Mouse (Mus musculus): ENCODE data around the gene Spata45. TPM values are rescaled to one million over a fixed set of nuclear protein-coding genes. Genes with fewer than 3 reads are reported as not detected.
A peak's percentile ranks its signal among the peaks of the same experiment; 100 is the strongest.

The Spata45 gene
- polyA plus RNA-seq, 1 experiment from 2014 or later: not detected

- ATAC-seq: peak; percentile 54
Measured at GRCm38 (mm10) chr1:191062241-191062780, 25.9 kb downstream of the Spata45 start.

GRCm38 (mm10) chr1:191062781-191063485 lies 26.5 kb downstream of the Spata45 start, which contains the start of the genes Tatdn3 and Nsl1:
Gene Tatdn3, minus strand, starts transcription at chr1:191062932.
Gene Nsl1, plus strand, starts transcription at chr1:191063012.
- TF ChIP-seq CTCF (IDR thresholded peaks at IDR 0.05): no peak
- ATAC-seq (peak; percentile 87), DNase-seq (ENCODE audit: low read depth, low spot score) (no peak)
- ChIA-PET POLR2A (interaction anchor here (0.7 to 2.2 kb wide), 4 partner anchors 14 to 118 kb away, joined by 3 to 5 read pairs (median 4); no protein-coding TSS in a partner anchor), CTCF (interaction anchor here (0.9 to 3.0 kb wide), 5 partner anchors 10 to 118 kb away, joined by 3 to 11 read pairs (median 4); no protein-coding TSS in a partner anchor)
- in situ Hi-C loops (cut with MboI; ENCODE audit: low pct_unique_long_range_greater_than_20kb): loop anchor here (5.0 kb wide), 2 partner anchors 56 to 121 kb away; no protein-coding TSS in a partner anchor
- H3K27me3 ChIP-seq: no peaks in the 10 kb centered on the region

More at GRCm38 (mm10) chr1:191062241-191062780, 25.9 kb downstream of the Spata45 start:
- TF ChIP-seq CTCF (IDR thresholded peaks at IDR 0.05): no peak
- in situ Hi-C loops (cut with MboI; ENCODE audit: low pct_unique_long_range_greater_than_20kb): loop anchor here (5.0 kb wide), 2 partner anchors 55 to 120 kb away; no protein-coding TSS in a partner anchor
- POLR2A ChIA-PET: interaction anchor here (0.7 to 2.2 kb wide), 4 partner anchors 13 to 117 kb away, joined by 3 to 5 read pairs (median 4); no protein-coding TSS in a partner anchor
- CTCF ChIA-PET: interaction anchor here (0.6 to 3.0 kb wide), 5 partner anchors 9 to 118 kb away, joined by 3 to 11 read pairs (median 4); no protein-coding TSS in a partner anchor
- no peak for DNase-seq (ENCODE audit: low read depth, low spot score)
- H3K27me3 ChIP-seq: no peaks in the 10 kb centered on the region

- DNase-seq (ENCODE audit: low read depth, low spot score) (no peak), ATAC-seq (no peak)
- H3K27me3 ChIP-seq: no peaks in the 10 kb centered on the region
- TF ChIP-seq CTCF (IDR thresholded peaks at IDR 0.05): no peak
- POLR2A ChIA-PET: interaction anchor here (1.0 to 2.2 kb wide), 2 partner anchors 15 to 119 kb away, joined by 3 to 5 read pairs; no protein-coding TSS in a partner anchor
- CTCF ChIA-PET: interaction anchor here (1.7 to 3.0 kb wide), 4 partner anchors 10 to 119 kb away, joined by 3 to 11 read pairs (median 6); no protein-coding TSS in a partner anchor
- in situ Hi-C loops (cut with MboI; ENCODE audit: low pct_unique_long_range_greater_than_20kb): loop anchor here (5.0 kb wide), 2 partner anchors 56 to 121 kb away; no protein-coding TSS in a partner anchor
Measured at GRCm38 (mm10) chr1:191063700-191064099, 27.3 kb downstream of the Spata45 start.

DNA sequence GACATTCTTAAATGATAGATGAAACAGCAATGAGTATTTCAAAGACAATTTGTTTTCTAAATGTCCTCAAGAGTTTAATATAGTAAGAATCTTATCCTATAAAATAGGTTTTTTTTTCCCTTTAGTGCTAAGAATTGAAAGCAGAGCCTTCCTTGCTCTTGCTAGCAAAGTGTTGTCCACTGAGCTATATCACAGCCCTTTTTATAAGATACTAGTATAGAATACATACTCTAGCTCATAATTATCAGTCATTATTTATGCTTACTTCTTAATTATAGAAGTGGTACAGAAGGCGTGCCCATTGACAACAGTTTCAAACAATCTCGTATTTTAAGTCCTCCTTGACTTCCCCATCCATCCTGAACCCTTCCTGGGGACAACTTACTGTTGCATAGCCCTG lies 28.1 kb downstream of the Spata45 start:
- no peaks in the 10 kb centered on the region for H3K27me3 ChIP-seq
- no peak for TF ChIP-seq CTCF (IDR thresholded peaks at IDR 0.05)
- in situ Hi-C loops (cut with MboI; ENCODE audit: low pct_unique_long_range_greater_than_20kb): loop anchor here (5.0 kb wide), 2 partner anchors 57 to 122 kb away; no protein-coding TSS in a partner anchor
- ATAC-seq (no peak), DNase-seq (ENCODE audit: low read depth, low spot score) (no peak)
- ChIA-PET CTCF (interaction anchor here (1.7 kb wide), 2 partner anchors 20 to 108 kb away, joined by 3 to 4 read pairs; no protein-coding TSS in a partner anchor), POLR2A (interaction anchor here (1.4 kb wide), 1 partner anchor 41 kb away, joined by 3 read pairs; no protein-coding TSS in a partner anchor)

- DNase-seq (ENCODE audit: low read depth, low spot score): no peak
- H3K27me3 ChIP-seq: no peaks in the 10 kb centered on the region
- CTCF ChIA-PET: interaction anchor here (1.7 kb wide), 1 partner anchor 19 kb away, joined by 4 read pairs; no protein-coding TSS in a partner anchor
- POLR2A ChIA-PET: interaction anchor here (1.4 kb wide), 1 partner anchor 42 kb away, joined by 3 read pairs; no protein-coding TSS in a partner anchor
- in situ Hi-C loops (cut with MboI; ENCODE audit: low pct_unique_long_range_greater_than_20kb): no loop called here
- no peak for TF ChIP-seq CTCF (IDR thresholded peaks at IDR 0.05)
- no peak for ATAC-seq
Measured at GRCm38 (mm10) chr1:191065188-191065587, 28.7 kb downstream of the Spata45 start.

DNA sequence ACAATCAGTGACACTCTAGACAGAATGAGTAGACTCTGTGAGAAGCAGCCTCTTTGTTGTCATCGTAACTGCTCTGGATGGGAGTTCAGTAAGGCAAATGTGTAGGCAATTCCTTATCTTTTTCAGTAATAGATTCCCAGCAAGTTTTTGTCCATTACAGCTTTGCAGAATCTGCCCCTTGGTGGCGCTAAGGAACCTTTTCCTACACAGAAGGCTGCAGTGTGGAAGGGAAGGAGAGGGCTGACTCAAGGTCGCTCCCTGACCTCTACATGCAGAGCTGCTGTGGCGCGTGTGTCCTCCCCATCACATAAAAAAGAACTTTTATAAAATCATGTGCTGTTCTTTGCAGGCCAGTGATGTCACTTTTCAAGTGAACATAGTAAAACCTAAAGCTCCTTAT lies 31.9 kb downstream of the Spata45 start:
- in situ Hi-C loops (cut with MboI; ENCODE audit: low pct_unique_long_range_greater_than_20kb): no loop called here
- peak; percentile 60 for TF ChIP-seq CTCF (IDR thresholded peaks at IDR 0.05)
- H3K27me3 ChIP-seq: no peaks in the 10 kb centered on the region
- POLR2A ChIA-PET: no interaction called here
- ATAC-seq: no peak
- CTCF ChIA-PET: interaction anchor here (0.8 to 1.2 kb wide), 6 partner anchors 9 to 232 kb away, joined by 3 to 4 read pairs (median 3); no protein-coding TSS in a partner anchor
- no peak for DNase-seq (ENCODE audit: low read depth, low spot score)

- no peaks in the 10 kb centered on the region for H3K27me3 ChIP-seq
- POLR2A ChIA-PET: no interaction called here
- in situ Hi-C loops (cut with MboI; ENCODE audit: low pct_unique_long_range_greater_than_20kb): no loop called here
- no peak for DNase-seq (ENCODE audit: low read depth, low spot score)
- TF ChIP-seq CTCF (IDR thresholded peaks at IDR 0.05): no peak
- CTCF ChIA-PET: no interaction called here
- ATAC-seq: no peak
Measured at GRCm38 (mm10) chr1:191070259-191070658, 33.8 kb downstream of the Spata45 start.

- ChIA-PET POLR2A (no interaction called here), CTCF (interaction anchor here (0.9 to 1.4 kb wide), 2 partner anchors 9 to 127 kb away, joined by 3 read pairs; no protein-coding TSS in a partner anchor)
Measured at GRCm38 (mm10) chr1:191071613-191072012, 35.2 kb downstream of the Spata45 start.

GRCm38 (mm10) chr1:191072329-191072913 lies 36.0 kb downstream of the Spata45 start:
- POLR2A ChIA-PET: no interaction called here
- ATAC-seq (no peak), DNase-seq (ENCODE audit: low read depth, low spot score) (no peak)

More at GRCm38 (mm10) chr1:191071613-191072012, 35.2 kb downstream of the Spata45 start:
- DNase-seq (ENCODE audit: low read depth, low spot score) (no peak), ATAC-seq (no peak)
- no peak for TF ChIP-seq CTCF (IDR thresholded peaks at IDR 0.05)
- in situ Hi-C loops (cut with MboI; ENCODE audit: low pct_unique_long_range_greater_than_20kb): no loop called here
- H3K27me3 ChIP-seq: no peaks in the 10 kb centered on the region

DNA sequence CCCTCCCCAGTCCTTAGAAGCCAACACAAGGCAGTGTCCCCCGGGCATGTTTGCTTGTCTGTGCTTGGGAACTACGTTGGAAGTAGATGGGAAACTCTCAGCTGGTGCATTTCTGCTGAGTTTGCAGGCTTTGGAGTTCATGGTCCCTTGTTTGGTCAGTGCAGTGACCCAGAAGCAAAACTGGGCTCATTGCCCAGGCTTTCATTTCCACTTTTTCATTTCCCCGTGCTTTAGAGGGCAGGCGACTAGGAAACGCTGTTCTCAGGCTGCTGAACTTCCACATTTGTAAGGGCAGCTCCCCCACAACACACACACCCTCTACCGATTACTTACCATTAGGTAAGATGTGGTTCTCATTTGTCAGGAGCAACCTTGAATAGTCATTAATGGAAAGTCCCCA lies 36.6 kb downstream of the Spata45 start:
- no peak for ATAC-seq
- ChIA-PET CTCF (interaction anchor here (1.3 to 1.5 kb wide), 2 partner anchors 10 to 12 kb away, joined by 4 to 7 read pairs; partner anchors contain the start of genes Nsl1 and Tatdn3), POLR2A (no interaction called here)
- in situ Hi-C loops (cut with MboI; ENCODE audit: low pct_unique_long_range_greater_than_20kb): no loop called here
- H3K27me3 ChIP-seq: no peaks in the 10 kb centered on the region
- no peak for DNase-seq (ENCODE audit: low read depth, low spot score)
- no peak for TF ChIP-seq CTCF (IDR thresholded peaks at IDR 0.05)

More at GRCm38 (mm10) chr1:191072329-191072913, 36.0 kb downstream of the Spata45 start:
- H3K27me3 ChIP-seq: no peaks in the 10 kb centered on the region
- CTCF ChIA-PET: interaction anchor here (1.3 to 1.5 kb wide), 3 partner anchors 9 to 11 kb away, joined by 3 to 7 read pairs (median 4); partner anchors contain the start of genes Nsl1 and Tatdn3
- TF ChIP-seq CTCF (IDR thresholded peaks at IDR 0.05): no peak
- in situ Hi-C loops (cut with MboI; ENCODE audit: low pct_unique_long_range_greater_than_20kb): no loop called here
